Mouse (Mus musculus): ENCODE data around the gene Ctbp2. TPM values are rescaled to one million over a fixed set of nuclear protein-coding genes. Genes with fewer than 3 reads are reported as not detected.

Gene Ctbp2
- total RNA-seq, 2 experiments from 2014 or later, result 28.3 to 34.7 TPM

DNA sequence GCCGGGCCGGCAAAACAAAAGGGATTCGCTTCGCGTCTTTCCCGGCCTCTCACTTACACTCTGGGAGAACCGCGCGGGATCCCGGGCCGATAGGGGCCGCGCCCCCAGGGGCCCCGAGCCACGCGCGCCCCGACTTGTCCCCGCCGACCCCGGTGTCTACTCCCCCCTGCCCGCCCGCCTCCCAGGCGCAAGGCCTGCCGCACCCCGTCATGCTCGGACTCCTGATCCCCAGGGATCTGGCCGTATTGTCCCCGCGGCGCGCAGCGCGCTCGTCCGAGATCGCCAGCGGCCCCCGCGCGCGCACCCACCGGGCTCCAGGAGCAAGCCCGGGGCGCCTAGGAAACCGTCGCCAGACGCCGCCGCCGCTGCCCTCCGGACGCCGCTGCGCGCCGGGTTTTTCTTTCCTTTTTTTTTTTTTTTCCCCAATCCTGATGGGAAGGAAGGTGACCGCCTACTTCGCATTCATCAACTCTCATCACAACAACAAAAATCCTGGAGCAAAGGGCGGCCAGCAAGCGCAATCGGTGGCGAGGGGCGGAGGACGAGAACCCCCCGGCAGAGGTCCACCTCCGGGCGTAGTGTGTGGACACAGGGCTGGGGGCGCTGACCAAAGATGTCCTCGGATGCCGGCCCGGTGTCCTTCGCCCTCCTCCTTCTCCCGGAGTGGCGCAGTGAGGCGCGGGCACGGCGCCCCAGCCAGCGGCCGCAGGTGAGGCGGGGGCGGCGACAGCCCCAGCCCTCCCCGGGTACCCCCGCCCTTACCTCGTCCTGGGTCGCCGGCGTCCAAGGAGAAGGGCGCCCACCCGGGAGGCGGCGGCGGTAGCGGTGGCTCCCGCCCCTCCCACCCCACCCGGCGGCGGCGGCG, 1.5 kb downstream of the Ctbp2 start:
- peak in 1 of 2 experiments; percentile 78 for DNase-seq (ENCODE audit: extremely low spot score in 1 of 2, low spot score in 2 of 2)
- intact Hi-C loops (cut with DNase I), result loop anchor here (5.0 kb wide), 2 partner anchors 90 to 515 kb away; partner anchors contain the start of gene Edrf1

GRCm38 (mm10) chr7:133121661-133122378, 2.3 kb downstream of the Ctbp2 start:
- intact Hi-C loops (cut with DNase I), result loop anchor here (5.0 kb wide), 2 partner anchors 90 to 515 kb away; partner anchors contain the start of gene Edrf1

GRCm38 (mm10) chr7:133121080-133121607, 3.0 kb downstream of the Ctbp2 start:
- intact Hi-C loops (cut with DNase I), result loop anchor here (5.0 kb wide), 2 partner anchors 89 to 516 kb away; partner anchors contain the start of gene Edrf1
- DNase-seq (ENCODE audit: extremely low spot score in 1 of 2, low spot score in 2 of 2), result no peak

More at GRCm38 (mm10) chr7:133121661-133122378, 2.3 kb downstream of the Ctbp2 start:
- peak in 1 of 2 experiments; percentile 63 for DNase-seq (ENCODE audit: extremely low spot score in 1 of 2, low spot score in 2 of 2)

DNA sequence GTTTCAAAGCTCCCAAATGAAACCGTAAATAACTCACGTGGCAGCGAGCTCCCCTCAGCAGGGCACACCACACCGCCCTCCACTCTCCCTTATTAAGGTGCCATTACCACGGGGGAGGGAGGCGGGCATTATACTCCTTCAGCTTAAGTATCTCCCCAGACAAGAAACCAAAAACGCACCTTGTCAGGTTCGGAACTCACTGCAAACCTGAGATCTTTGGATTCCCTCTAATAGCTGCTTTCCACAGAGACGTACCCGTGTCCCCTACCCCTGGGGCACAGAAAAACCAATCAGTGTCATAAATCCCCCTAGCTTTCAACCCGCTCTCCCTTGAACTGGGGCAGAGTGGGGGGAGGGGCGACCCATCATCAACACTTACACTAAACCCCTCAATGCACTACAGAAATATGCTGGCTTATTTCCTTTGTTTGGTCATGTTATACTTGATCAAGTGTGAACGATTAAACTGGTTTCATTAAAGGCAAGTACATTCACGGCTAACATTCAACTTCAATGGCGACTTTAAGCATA, 3.9 kb downstream of the Ctbp2 start:
- DNase-seq (ENCODE audit: extremely low spot score in 1 of 2, low spot score in 2 of 2), result no peak
- intact Hi-C loops (cut with DNase I), result loop anchor here (5.0 kb wide), 2 partner anchors 88 to 517 kb away; partner anchors contain the start of gene Edrf1

- intact Hi-C loops (cut with DNase I), result no loop called here
- no peak for DNase-seq (ENCODE audit: extremely low spot score in 1 of 2, low spot score in 2 of 2)
Measured at GRCm38 (mm10) chr7:133117815-133118214, 6.3 kb downstream of the Ctbp2 start.

DNA sequence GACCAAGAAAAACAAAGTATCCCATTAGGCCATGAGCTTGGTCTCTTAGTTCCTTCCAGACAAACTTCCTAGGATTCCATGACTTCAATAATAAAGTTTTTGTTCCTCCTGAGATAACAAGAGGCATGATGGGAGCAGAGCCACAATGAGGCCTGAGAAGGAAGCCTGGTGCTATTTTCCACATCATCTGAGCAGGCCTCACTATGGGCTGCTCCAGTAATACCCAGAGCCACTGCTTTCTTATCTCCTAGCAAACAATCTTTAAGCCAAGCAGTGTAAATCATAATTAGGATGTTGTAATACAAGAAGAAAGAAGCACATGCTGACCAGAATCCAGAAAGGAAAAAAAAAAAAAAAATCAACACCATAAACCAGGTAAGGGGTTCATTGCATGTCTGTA, 7.6 kb downstream of the Ctbp2 start:
- intact Hi-C loops (cut with DNase I), result no loop called here
- no peak for DNase-seq (ENCODE audit: extremely low spot score in 1 of 2, low spot score in 2 of 2)

- intact Hi-C loops (cut with DNase I), result no loop called here
- peak in 1 of 2 experiments; percentile 39 for DNase-seq (ENCODE audit: extremely low spot score in 1 of 2, low spot score in 2 of 2)
Measured at GRCm38 (mm10) chr7:133115886-133116285, 8.3 kb downstream of the Ctbp2 start.

GRCm38 (mm10) chr7:133114847-133115470, 9.2 kb downstream of the Ctbp2 start:
- DNase-seq (ENCODE audit: extremely low spot score in 1 of 2, low spot score in 2 of 2), result peak in 1 of 2 experiments; percentile 59
- intact Hi-C loops (cut with DNase I), result no loop called here

- DNase-seq (ENCODE audit: extremely low spot score in 1 of 2, low spot score in 2 of 2), result no peak
- intact Hi-C loops (cut with DNase I), result no loop called here
Measured at GRCm38 (mm10) chr7:133113185-133113895, 10.8 kb downstream of the Ctbp2 start.

- DNase-seq (ENCODE audit: extremely low spot score in 1 of 2, low spot score in 2 of 2), result no peak
- intact Hi-C loops (cut with DNase I), result no loop called here
Measured at GRCm38 (mm10) chr7:133112351-133112831, 11.8 kb downstream of the Ctbp2 start.

- DNase-seq (ENCODE audit: extremely low spot score in 1 of 2, low spot score in 2 of 2), result no peak
- intact Hi-C loops (cut with DNase I), result no loop called here
Measured at GRCm38 (mm10) chr7:133109442-133109841, 14.7 kb downstream of the Ctbp2 start.

DNA sequence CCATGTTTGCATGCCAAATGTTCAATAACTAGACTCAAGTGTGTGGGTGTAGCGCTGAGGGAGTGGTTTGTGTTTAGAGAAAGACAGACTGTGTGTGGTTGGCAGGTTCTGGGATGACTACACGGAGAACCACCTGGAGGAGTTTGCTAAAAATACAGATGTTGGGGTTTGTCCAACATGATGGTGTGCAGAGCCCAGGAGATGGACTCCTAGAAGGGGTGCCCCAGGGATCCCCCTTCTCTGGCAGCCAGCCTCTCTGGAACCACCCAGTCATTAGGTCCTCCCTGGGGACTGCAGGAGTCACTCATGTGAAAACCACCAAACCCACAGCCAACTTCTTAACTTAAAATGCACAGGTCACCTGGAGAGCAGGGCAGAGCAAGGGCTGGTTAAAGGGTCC, 15.5 kb downstream of the Ctbp2 start:
- DNase-seq (ENCODE audit: extremely low spot score in 1 of 2, low spot score in 2 of 2), result peak in 1 of 2 experiments; percentile 18
- intact Hi-C loops (cut with DNase I), result no loop called here

DNA sequence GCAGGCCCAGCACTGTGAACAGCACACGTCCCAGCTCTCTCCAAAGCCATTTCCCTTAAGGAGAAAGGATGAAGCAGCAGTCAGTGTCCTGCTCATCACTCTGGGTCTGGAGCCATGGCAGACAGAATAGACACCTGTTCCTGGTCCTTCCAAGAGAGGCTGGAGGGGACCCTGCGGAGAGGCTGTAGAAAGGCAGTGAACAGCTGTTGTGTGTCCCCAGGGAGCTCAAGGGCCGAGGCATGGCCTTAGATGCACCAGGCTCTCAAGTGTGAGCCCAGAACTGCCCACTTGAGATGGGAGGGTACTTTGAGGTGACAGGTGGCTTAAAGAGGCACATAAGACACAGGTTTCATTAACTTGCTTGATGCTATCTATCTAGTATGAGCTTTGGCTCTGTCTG, 21.6 kb downstream of the Ctbp2 start:
- intact Hi-C loops (cut with DNase I), result no loop called here

GRCm38 (mm10) chr7:133101070-133101469, 23.1 kb downstream of the Ctbp2 start:
- DNase-seq (ENCODE audit: extremely low spot score in 1 of 2, low spot score in 2 of 2), result no peak
- intact Hi-C loops (cut with DNase I), result no loop called here

More for the DNA sequence above, 21.6 kb downstream of the Ctbp2 start:
- DNase-seq (ENCODE audit: extremely low spot score in 1 of 2, low spot score in 2 of 2), result no peak

DNA sequence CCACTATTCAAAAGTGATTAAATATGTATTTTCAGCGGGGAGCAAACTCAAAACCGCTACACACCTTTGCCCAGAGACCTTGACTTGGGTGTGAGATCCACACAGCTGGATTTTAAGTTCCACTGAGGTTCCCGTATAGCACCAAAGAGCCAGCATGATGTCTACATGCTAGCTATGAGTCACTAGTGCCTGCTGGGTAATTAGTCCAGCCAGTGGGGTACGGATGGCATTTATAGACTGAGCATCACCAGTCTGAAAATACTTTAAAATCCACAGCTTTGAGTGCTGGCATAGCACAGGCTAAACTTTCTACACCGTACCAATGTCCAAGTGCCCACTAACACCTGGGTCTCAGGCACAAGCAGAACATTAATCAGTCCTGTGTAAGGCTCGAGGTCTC, 24.0 kb downstream of the Ctbp2 start:
- intact Hi-C loops (cut with DNase I), result no loop called here

DNA sequence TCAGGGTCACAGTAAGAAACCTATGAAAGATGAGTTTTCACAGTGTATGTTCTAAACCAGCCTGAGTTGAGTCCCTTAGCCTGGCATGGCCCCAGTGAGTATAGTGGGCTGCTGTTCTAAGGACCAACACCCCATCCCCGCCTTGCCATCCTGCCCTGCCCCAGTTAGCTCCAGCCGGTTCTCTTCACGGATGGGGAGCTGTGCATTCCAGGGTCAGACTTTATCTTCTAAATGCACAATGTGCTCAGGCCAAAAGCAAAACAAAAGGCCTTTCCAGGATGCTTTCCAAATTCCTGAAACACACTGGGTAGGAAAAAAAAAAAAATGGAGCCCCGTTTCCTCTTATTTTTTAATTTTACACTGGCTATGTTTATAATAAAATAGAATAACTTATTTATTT, 24.9 kb downstream of the Ctbp2 start:
- intact Hi-C loops (cut with DNase I), result no loop called here
- DNase-seq (ENCODE audit: extremely low spot score in 1 of 2, low spot score in 2 of 2), result no peak

More for the DNA sequence above, 24.0 kb downstream of the Ctbp2 start:
- DNase-seq (ENCODE audit: extremely low spot score in 1 of 2, low spot score in 2 of 2), result no peak

DNA sequence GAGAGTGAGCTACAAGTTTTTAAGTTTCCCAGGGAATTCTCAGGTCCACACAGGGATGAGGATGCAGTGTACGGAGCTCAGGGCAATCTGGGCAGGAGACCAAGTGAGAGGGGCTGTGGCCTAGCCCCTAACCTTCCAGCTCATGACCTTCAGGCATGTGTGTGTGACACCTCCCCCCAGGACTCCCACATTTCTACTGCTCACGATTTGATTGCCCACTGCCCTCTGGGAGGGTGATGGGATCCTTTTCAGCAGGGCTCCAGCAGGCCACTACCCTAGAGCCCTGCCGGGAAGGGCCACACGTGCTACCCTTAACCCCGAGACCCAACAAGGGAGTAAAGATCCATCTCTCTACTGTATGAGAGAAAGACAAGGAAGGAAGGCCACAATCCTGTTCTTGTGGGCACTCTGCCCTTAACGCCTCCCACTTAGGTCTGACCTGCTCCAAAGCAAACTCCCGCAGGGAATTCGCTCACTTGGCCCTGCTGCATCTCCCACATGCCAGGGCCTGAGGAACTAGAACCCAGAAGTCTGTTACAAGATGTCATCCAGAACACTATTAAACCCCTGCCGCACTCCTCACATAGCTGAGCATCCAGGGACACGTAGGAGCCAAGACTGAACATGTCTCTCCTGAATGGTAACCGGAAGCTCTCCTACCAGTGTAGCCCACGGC, 25.9 kb downstream of the Ctbp2 start:
- DNase-seq (ENCODE audit: extremely low spot score in 1 of 2, low spot score in 2 of 2), result no peak
- intact Hi-C loops (cut with DNase I), result no loop called here

All from left cerebral cortex, postnatal 10 days (tissue).